Mouse (Mus musculus): Measurements from ENCODE around the gene Zfp462. TPM values are rescaled to one million over a fixed set of nuclear protein-coding genes. Genes with fewer than 3 reads are reported as not detected.

Zfp462 gene
- polyA plus RNA-seq, 1 experiment = 0.06 TPM

DNA sequence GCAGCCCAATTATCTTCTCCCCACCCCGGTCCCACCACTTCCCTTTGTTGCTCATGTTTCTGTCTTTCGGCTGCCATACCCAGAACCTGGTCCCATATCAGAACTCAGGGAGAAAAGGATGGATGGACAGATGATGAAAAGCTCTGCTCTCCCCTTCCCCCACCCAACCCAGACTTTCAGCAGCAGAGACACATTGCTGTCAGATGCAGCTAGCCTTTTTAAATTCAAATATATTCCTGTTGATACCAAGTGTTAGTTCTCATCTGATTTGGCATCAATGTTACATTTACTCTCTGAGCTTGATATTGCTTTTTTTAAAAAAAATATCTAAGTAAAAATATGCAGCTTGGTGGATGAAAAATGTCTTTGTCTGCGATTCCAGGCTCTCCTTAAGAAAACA lies 143.3 kb downstream of the Zfp462 start:
- Histone ChIP-seq H3K9me3 (peaks cover 5% of the 10 kb centered on the region; the same call in 1 of the 2 replicates), H3K36me3 (replicated peaks; ENCODE audit: low read length) (no peaks in the 10 kb centered on the region), H3K27me3 (replicated peaks) (no peaks in the 10 kb centered on the region), H3K4me1 (no peaks in the 10 kb centered on the region), H3K4me3 (replicated peaks) (no peak overlapping the region)
- TF ChIP-seq FLI1 (IDR thresholded peaks at IDR 0.05; ENCODE audit: low read length) = no peak
- TF ChIP-seq GATA1 (IDR thresholded peaks at IDR 0.05; ENCODE audit: borderline replicate concordance, low read length) = no peak

DNA sequence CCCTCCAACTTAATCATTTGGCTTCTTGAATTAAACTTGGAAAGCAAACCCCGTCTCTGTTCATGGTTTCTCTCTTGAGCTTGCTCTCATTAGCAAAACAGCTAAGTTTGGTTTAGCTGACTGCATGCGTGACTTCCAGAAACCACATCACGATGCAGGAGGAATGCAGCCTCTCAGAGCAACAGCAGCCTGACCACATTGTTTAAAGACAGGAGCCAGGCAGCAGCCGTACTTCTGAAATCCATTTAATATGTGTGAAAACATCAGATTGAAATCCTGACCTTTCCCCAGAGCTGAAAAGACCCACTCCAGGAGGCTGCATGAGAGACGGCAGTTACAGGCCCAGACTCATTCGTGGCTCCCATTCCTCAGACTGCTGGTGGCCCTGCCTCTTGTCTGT lies 144.1 kb downstream of the Zfp462 start:
- no peak for TF ChIP-seq FLI1 (IDR thresholded peaks at IDR 0.05; ENCODE audit: low read length)
- no peak for TF ChIP-seq GATA1 (IDR thresholded peaks at IDR 0.05; ENCODE audit: borderline replicate concordance, low read length)
- H3K36me3 ChIP-seq (replicated peaks; ENCODE audit: low read length) = no peaks in the 10 kb centered on the region
- no peaks in the 10 kb centered on the region for H3K4me1 ChIP-seq
- no peaks in the 10 kb centered on the region for H3K27me3 ChIP-seq (replicated peaks)
- no peak overlapping the region for H3K4me3 ChIP-seq (replicated peaks)
- peaks cover 5% of the 10 kb centered on the region; the same call in 1 of the 2 replicates for H3K9me3 ChIP-seq

DNA sequence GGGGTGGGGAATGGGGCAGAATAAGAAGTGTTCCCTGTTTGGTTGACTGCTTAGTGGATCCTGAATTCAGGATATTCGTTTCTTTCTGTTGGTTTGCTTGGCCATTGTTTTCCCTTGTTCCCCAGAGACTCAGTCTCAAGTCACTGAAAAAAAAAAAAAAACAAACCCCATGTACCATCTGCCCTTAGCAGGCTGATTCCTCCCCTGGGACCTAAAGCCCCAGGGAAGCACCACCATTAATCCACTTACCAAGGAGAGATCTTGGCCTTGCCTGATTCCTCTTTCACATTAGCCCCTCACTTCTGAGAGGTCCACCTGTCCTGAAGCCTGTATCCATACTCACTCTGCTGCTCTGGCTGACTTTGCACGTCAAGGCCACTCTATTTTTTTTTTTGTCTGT lies 152.3 kb downstream of the Zfp462 start:
- Histone ChIP-seq H3K27me3 (replicated peaks) (no peaks in the 10 kb centered on the region), H3K9me3 (peaks cover 10% of the 10 kb centered on the region; the same call in 1 of the 2 replicates), H3K4me1 (no peaks in the 10 kb centered on the region; the same call in 1 of the 2 replicates), H3K36me3 (replicated peaks; ENCODE audit: low read length) (no peaks in the 10 kb centered on the region), H3K4me3 (replicated peaks) (no peak overlapping the region)
- no peak for TF ChIP-seq GATA1 (IDR thresholded peaks at IDR 0.05; ENCODE audit: borderline replicate concordance, low read length)
- TF ChIP-seq FLI1 (IDR thresholded peaks at IDR 0.05; ENCODE audit: low read length) = no peak

DNA sequence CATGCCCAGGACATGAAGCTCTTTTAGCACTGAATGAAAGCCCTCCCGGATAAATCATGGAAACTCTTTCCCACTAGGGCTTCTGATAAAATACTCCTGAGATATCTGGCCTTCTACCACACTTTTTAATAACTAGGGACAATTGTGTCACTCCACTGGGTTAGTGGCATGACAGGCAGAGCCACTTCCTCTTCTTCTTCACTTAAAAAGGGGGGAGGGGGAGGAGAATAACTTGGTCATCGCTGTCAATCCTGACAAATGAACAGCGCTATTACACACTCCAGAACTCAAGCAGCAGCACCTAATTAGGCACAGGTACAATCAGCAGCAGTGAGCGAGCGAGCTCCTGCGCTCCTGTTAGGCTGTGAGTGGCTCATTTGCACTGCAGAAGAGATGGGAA lies 153.5 kb downstream of the Zfp462 start:
- Histone ChIP-seq H3K9me3 (peaks cover 10% of the 10 kb centered on the region; the same call in 1 of the 2 replicates), H3K27me3 (replicated peaks) (no peaks in the 10 kb centered on the region), H3K4me3 (replicated peaks) (peak overlapping the region; percentile 46), H3K4me1 (no peaks in the 10 kb centered on the region; the same call in 1 of the 2 replicates), H3K36me3 (replicated peaks; ENCODE audit: low read length) (no peaks in the 10 kb centered on the region)
- TF ChIP-seq FLI1 (IDR thresholded peaks at IDR 0.05; ENCODE audit: low read length) = no peak

DNA sequence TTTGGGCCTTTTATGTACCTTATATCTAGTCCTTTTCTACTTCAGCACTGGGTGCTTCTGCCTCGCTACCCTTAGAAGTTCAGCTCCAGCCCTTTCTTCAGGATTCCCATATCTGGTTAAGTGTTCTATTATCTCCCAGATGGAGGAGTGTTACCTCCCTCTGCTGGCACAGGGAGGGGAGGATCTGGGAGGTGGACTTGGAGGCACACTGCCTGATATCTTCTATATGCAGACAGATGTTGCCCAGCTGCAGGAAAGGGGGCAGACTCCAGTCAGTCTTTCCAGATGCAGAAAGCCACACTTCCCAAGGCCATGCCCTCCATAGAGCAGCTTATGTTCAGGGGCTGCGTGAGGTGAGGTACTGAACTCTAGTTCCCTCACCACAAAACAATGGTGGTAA lies 156.0 kb downstream of the Zfp462 start:
- TF ChIP-seq FLI1 (IDR thresholded peaks at IDR 0.05; ENCODE audit: low read length) = no peak
- Histone ChIP-seq H3K36me3 (replicated peaks; ENCODE audit: low read length) (no peaks in the 10 kb centered on the region), H3K4me1 (no peaks in the 10 kb centered on the region; the same call in 1 of the 2 replicates), H3K4me3 (replicated peaks) (no peak overlapping the region), H3K9me3 (peaks cover 8% of the 10 kb centered on the region; the same call in 1 of the 2 replicates), H3K27me3 (replicated peaks) (no peaks in the 10 kb centered on the region)

DNA sequence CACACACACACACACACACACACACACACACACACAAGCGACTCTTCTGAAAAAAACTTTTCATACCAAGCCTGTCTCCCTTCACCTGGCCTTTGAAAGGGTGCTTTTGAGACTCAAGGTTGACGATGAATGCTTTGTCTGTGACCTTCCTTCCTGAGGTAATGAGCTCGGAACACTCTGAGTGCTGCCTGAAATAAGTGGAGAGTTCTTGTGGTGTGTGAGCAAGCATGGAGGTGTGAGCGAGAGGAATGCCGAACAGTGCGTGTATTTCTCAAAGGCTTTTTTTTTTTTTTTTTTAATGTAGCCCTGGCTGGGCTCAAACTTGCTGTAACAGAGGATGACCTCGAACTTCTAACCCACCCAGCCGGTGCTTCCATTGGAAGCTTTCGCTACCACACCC lies 156.8 kb downstream of the Zfp462 start:
- H3K36me3 ChIP-seq (replicated peaks; ENCODE audit: low read length) = no peaks in the 10 kb centered on the region
- TF ChIP-seq GATA1 (IDR thresholded peaks at IDR 0.05; ENCODE audit: borderline replicate concordance, low read length) (no peak), FLI1 (IDR thresholded peaks at IDR 0.05; ENCODE audit: low read length) (no peak)
- H3K27me3 ChIP-seq (replicated peaks) = no peaks in the 10 kb centered on the region
- peaks cover 10% of the 10 kb centered on the region for H3K9me3 ChIP-seq
- no peak overlapping the region for H3K4me3 ChIP-seq (replicated peaks)
- H3K4me1 ChIP-seq = no peaks in the 10 kb centered on the region; the same call in 1 of the 2 replicates

DNA sequence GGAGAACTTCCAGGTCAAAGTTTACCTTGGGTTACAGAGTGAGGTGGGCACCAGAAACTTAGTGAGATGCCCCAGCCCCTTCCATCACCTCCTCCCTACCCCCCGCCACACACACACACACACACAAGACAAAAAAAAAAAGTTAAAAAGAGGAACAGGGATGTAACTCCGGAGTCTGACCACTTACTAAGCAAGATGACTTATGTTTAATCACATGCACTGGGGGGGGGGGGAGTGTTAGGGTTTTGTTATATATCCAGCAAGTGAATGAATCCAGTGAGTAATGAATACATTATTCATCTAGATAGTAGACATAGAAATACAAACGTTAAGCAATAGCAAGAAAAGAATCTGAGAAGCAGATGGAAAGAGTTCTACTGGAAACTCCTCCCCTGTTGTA lies 157.5 kb downstream of the Zfp462 start:
- H3K27me3 ChIP-seq (replicated peaks) = no peaks in the 10 kb centered on the region
- peaks cover 11% of the 10 kb centered on the region for H3K9me3 ChIP-seq
- no peaks in the 10 kb centered on the region; the same call in 1 of the 2 replicates for H3K4me1 ChIP-seq
- H3K4me3 ChIP-seq (replicated peaks) = no peak overlapping the region
- TF ChIP-seq GATA1 (IDR thresholded peaks at IDR 0.05; ENCODE audit: borderline replicate concordance, low read length) (no peak), FLI1 (IDR thresholded peaks at IDR 0.05; ENCODE audit: low read length) (no peak)
- no peaks in the 10 kb centered on the region for H3K36me3 ChIP-seq (replicated peaks; ENCODE audit: low read length)

DNA sequence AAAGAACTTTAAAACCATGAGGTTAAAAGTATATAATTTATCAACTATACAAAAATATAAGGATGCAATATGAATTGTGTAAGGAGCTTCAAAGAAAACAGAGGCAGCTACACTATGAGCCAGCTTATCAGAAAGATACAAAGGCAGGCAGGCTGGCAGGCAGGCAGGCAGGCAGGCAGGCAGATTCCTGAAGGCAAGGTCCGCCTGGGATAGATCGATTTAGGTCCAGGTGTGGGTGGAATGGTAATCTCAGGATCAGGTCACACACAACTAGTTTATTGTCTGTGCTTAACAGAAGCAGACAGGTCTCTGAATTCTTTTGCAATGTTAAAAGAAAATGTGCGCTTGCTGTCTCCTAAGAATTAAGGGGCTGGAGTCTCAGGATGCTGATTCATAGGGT lies 158.7 kb downstream of the Zfp462 start:
- no peaks in the 10 kb centered on the region for H3K27me3 ChIP-seq (replicated peaks)
- peaks cover 15% of the 10 kb centered on the region for H3K9me3 ChIP-seq
- no peak overlapping the region for H3K4me3 ChIP-seq (replicated peaks)
- H3K4me1 ChIP-seq = no peaks in the 10 kb centered on the region; the same call in 1 of the 2 replicates
- TF ChIP-seq GATA1 (IDR thresholded peaks at IDR 0.05; ENCODE audit: borderline replicate concordance, low read length) (no peak), FLI1 (IDR thresholded peaks at IDR 0.05; ENCODE audit: low read length) (no peak)
- H3K36me3 ChIP-seq (replicated peaks; ENCODE audit: low read length) = no peaks in the 10 kb centered on the region

DNA sequence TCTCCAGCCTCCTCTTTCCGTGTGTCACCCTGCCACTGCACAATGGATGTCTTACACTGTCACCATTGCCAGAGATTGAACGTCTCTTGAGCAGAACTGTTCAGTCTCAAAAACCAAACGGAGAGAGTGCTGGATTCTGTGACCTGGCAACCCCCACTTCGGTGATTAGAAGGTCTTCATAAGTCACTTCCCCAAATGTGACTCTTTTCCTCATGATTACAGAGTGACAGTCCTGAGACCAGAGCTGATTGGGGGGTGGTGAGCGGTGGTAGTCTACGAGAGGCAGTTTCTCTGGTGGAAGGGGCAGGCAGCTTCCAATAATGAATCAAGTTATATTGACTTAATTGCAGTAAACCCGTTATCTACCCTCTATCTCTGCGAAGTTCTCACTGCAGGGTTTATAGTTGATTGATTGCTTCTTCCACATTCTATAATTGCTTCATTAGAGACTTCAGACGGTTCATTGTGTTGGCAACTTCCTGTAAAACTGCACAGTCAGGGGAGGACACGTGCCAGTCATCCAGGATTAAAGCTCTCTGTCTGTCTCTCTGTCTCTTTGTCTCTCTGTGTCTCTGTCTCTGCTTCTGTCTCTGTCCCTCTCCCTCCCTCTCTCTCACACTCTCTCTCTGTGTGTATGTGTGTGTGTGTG lies 173.1 kb downstream of the Zfp462 start:
- TF ChIP-seq GATA1 (IDR thresholded peaks at IDR 0.05; ENCODE audit: borderline replicate concordance, low read length) (no peak), FLI1 (IDR thresholded peaks at IDR 0.05; ENCODE audit: low read length) (no peak)
- Histone ChIP-seq H3K4me1 (peaks cover 5% of the 10 kb centered on the region; the same call in 1 of the 2 replicates), H3K4me3 (replicated peaks) (no peak overlapping the region), H3K9me3 (peaks cover 6% of the 10 kb centered on the region), H3K27me3 (replicated peaks) (no peaks in the 10 kb centered on the region), H3K36me3 (replicated peaks; ENCODE audit: low read length) (no peaks in the 10 kb centered on the region)

DNA sequence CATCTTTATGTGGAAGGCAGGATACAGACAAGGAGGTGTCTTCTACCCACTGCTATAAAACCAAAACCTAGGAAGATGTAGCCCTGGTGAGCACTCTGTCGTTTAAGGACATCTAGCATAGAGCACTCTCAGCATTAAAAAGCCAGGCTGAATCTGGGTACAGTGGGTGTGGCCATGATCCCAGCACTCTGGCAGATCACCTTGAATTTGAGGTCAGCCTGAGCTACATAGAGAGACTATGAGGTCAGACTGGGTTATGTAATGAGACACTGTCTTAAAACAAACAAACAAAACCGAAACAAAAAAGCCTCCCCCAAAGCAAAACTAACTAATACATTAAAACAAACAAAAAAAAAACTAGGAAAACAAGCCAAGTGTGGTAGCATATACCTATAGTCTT lies 176.3 kb downstream of the Zfp462 start:
- Histone ChIP-seq H3K36me3 (replicated peaks; ENCODE audit: low read length) (no peaks in the 10 kb centered on the region), H3K4me3 (replicated peaks) (no peak overlapping the region), H3K27me3 (replicated peaks) (no peaks in the 10 kb centered on the region), H3K4me1 (peaks cover 5% of the 10 kb centered on the region; the same call in 1 of the 2 replicates), H3K9me3 (peaks cover 2% of the 10 kb centered on the region; the same call in 1 of the 2 replicates)
- TF ChIP-seq FLI1 (IDR thresholded peaks at IDR 0.05; ENCODE audit: low read length) = no peak
- TF ChIP-seq GATA1 (IDR thresholded peaks at IDR 0.05; ENCODE audit: borderline replicate concordance, low read length) = no peak
